Mouse (Mus musculus): Measurements from ENCODE around the gene Gcn1l1.

DNA sequence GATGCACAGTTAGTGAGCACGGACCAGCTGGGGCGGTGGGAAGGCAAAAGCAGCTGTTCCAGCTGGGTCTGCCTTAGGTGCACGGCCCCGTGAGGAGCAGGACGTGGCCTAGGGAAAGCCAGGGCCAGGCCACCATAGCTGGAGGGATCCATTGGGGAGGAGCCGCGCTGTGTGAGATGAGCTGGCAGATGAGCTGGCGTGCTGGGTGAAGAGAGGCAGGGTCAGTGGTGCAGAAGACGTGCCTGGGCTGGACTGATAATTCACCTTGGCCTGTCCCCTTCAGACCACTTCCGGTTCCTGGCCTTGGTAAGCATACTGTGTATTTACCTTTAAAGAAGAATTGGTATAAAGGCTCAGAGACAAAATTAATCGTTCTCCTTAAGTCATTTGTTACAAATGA, 46.5 kb downstream of the Gcn1l1 start:
- TF ChIP-seq POLR2A (IDR thresholded peaks at IDR 0.05; ENCODE audit: borderline replicate concordance, extremely low read depth, insufficient read depth, insufficient read length, poor library complexity, severe bottlenecking) (no peak), CTCF (IDR thresholded peaks at IDR 0.05; ENCODE audit: borderline replicate concordance, extremely low read depth, insufficient read depth, insufficient read length) (no peak)
